Mouse (Mus musculus): ENCODE data around the gene Crmp1. TPM values are rescaled to one million over a fixed set of nuclear protein-coding genes. Genes with fewer than 3 reads are reported as not detected.

Gene Crmp1
- total and polyA plus RNA-seq, 2 experiments from 2014 or later, result 697 to 1,015 TPM

DNA sequence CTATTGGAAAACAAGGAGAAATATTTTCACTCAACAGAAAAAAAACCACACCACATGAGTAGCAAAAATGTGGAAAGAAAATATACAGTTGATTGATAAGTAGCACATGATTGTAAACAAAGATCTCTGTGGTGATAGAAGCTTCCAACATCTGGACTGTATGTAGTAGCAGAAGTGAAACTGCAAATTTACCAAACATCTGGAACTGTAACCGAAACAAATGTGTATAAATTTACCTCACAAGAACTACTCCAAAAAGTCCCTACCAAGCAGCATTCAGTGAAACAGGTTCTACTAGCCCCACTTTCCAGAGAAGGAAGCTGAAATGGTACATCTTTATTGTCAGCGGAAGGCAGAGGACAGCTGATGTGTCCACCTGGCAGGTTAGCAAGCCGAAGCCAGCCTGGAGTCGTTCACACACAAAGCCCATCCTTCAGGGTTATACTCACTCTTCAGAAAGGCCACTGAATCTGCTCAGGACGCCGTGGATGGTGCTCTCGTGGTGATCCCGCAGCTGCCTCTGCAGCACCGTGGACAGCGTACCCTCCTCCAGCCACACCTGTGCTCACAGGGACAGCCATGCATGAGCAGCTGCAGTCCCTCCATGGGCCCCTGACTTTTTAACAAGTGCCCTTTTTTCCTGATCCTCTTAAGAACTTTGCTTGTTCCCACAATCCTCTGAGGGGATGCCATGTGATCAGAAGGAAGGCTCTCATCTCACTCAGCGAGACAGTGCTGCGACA is 71.4 kb downstream of the Crmp1 start:
- no peak for TF ChIP-seq CTCF (IDR thresholded peaks at IDR 0.05; ENCODE audit: low read depth)
- Histone ChIP-seq H3K27ac (no peak overlapping the region), H3K9me3 (ENCODE audit: low read length) (0 out of 2 replicates have a peak, but pooled peaks cover 12% of the 10 kb centered on the region), H3K4me3 (ENCODE audit: low read length) (no peak overlapping the region), H3K4me1 (ENCODE audit: insufficient read depth, low read length) (no peaks in the 10 kb centered on the region), H3K36me3 (ENCODE audit: insufficient read depth, low read length) (peaks cover 10% of the 10 kb centered on the region; the same call in 1 of the 2 replicates), H3K27me3 (ENCODE audit: insufficient read depth, low read length) (no peaks in the 10 kb centered on the region), H3K9ac (replicated peaks; ENCODE audit: low read length) (no peak overlapping the region), H3K4me2 (ENCODE audit: low read depth, low read length) (no peak overlapping the region)
- WGBS, result 90% methylated on average over 12 of the region's 12 CpGs
- DNase-seq (ENCODE audit: low spot score) (no peak), ATAC-seq (no peak)

DNA sequence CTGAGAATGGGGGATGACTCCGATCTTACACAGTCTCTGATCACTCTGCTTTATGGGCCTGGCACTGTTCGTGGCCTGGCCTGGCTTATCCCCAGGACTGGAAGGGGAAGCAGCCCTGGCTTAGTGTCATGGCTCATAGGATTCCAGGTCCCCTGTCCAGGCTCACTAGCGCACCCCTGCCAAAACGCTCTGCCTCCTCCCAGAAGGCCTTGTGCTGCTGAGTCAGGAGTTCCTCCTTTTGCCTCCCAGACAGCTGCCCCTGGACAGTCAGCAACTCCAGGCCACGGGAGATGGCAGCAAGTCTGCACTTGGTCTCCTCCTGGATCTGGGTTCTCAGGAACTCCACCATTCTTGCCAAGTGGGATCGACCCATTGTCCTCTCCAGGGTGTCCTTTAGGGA is 77.0 kb downstream of the Crmp1 start:
- DNase-seq (ENCODE audit: low spot score) (no peak), ATAC-seq (no peak)
- H3K9ac ChIP-seq (replicated peaks; ENCODE audit: low read length), result no peak overlapping the region
- no peak for TF ChIP-seq CTCF (IDR thresholded peaks at IDR 0.05; ENCODE audit: low read depth)
- peaks cover 10% of the 10 kb centered on the region; the same call in 1 of the 2 replicates for H3K36me3 ChIP-seq (ENCODE audit: insufficient read depth, low read length)
- H3K4me1 ChIP-seq (ENCODE audit: insufficient read depth, low read length), result no peaks in the 10 kb centered on the region
- no peak overlapping the region for H3K27ac ChIP-seq
- H3K4me2 ChIP-seq (ENCODE audit: low read depth, low read length), result no peak overlapping the region
- 0 out of 2 replicates have a peak, but pooled peaks cover 12% of the 10 kb centered on the region for H3K9me3 ChIP-seq (ENCODE audit: low read length)
- no peak overlapping the region for H3K4me3 ChIP-seq (ENCODE audit: low read length)
- 87% methylated on average over 6 of the region's 6 CpGs for whole genome bisulfite sequencing
- H3K27me3 ChIP-seq (ENCODE audit: insufficient read depth, low read length), result no peaks in the 10 kb centered on the region

DNA sequence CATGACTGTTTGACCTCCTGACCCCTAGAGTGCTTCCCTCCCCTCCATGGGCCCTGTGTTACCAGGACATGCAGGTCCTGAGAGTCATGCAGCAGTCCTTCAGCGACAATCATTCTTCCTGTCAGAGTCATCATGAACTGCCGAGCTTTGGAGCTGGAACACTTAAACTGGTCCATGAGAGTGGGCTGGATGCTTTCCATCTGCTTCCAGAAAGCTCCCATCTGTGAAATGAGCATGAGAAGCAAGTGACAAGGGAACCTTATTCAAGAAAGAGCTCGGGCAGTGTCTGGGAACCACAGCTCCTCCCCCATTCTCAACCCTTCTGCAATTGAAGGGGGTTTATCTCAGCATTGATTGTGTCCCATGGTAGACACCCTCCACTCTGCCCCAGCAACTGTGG is 78.4 kb downstream of the Crmp1 start:
- WGBS, result 68% methylated on average over 3 of the region's 3 CpGs

DNA sequence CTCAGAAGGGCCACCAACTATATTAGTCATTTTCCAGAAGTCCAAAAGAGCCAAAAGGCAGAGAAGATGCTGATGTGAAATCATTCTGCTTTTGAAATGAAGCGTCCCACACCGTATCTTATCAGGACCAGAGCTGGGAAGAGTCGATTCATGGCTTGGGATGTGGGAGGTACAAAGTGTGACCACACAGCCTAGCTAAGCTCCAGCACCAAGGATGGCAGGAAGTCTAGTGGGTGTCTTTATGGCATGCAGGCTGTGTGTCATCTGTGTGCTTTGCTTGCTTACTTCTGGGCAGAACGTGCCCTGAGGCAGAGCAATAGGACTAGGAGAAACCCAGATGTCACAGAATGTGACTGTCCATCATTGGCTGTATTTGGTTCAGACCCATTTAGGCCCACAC is 79.0 kb downstream of the Crmp1 start:
- ATAC-seq, result no peak
- Histone ChIP-seq H3K4me1 (ENCODE audit: insufficient read depth, low read length) (no peaks in the 10 kb centered on the region), H3K27ac (no peak overlapping the region), H3K4me3 (ENCODE audit: low read length) (no peak overlapping the region), H3K9me3 (ENCODE audit: low read length) (0 out of 2 replicates have a peak, but pooled peaks cover 1% of the 10 kb centered on the region), H3K27me3 (ENCODE audit: insufficient read depth, low read length) (no peaks in the 10 kb centered on the region), H3K36me3 (ENCODE audit: insufficient read depth, low read length) (peaks cover under 1% of the 10 kb centered on the region; the same call in 1 of the 2 replicates), H3K4me2 (ENCODE audit: low read depth, low read length) (no peak overlapping the region), H3K9ac (replicated peaks; ENCODE audit: low read length) (no peak overlapping the region)
- TF ChIP-seq CTCF (IDR thresholded peaks at IDR 0.05; ENCODE audit: low read depth), result no peak
- 96% methylated on average over 4 of the region's 4 CpGs for WGBS
- DNase-seq (ENCODE audit: low spot score), result no peak

More for the DNA sequence above, 78.4 kb downstream of the Crmp1 start:
- Histone ChIP-seq H3K36me3 (ENCODE audit: insufficient read depth, low read length) (peaks cover 6% of the 10 kb centered on the region; the same call in 1 of the 2 replicates), H3K27me3 (ENCODE audit: insufficient read depth, low read length) (no peaks in the 10 kb centered on the region), H3K27ac (no peak overlapping the region), H3K9ac (replicated peaks; ENCODE audit: low read length) (no peak overlapping the region), H3K4me1 (ENCODE audit: insufficient read depth, low read length) (no peaks in the 10 kb centered on the region), H3K9me3 (ENCODE audit: low read length) (0 out of 2 replicates have a peak, but pooled peaks cover 7% of the 10 kb centered on the region), H3K4me3 (ENCODE audit: low read length) (no peak overlapping the region), H3K4me2 (ENCODE audit: low read depth, low read length) (no peak overlapping the region)
- TF ChIP-seq CTCF (IDR thresholded peaks at IDR 0.05; ENCODE audit: low read depth), result no peak
- DNase-seq (ENCODE audit: low spot score) (no peak), ATAC-seq (no peak)

DNA sequence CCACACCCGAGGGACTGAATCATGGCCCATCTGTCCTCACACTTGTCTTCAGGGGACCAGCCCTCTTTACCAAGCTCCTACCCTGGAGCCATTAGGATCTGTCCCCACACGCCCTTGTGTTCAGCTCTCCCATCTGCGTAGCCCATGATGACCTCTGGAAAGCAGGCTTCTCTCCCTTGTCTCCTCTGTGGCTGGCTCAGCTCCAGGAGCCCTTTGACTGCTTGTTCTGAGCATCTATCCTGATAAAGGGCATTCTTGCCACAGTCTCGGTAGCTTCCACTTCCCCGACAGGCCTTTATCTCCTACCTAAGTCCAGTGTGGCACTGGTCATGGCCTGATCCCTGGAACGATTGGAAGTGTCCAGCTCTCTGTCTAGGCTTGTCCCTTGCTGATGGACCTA is 84.9 kb downstream of the Crmp1 start:
- Histone ChIP-seq H3K27me3 (ENCODE audit: insufficient read depth, low read length) (no peaks in the 10 kb centered on the region), H3K4me1 (ENCODE audit: insufficient read depth, low read length) (no peaks in the 10 kb centered on the region), H3K27ac (no peak overlapping the region), H3K9ac (replicated peaks; ENCODE audit: low read length) (no peak overlapping the region), H3K36me3 (ENCODE audit: insufficient read depth, low read length) (no peaks in the 10 kb centered on the region), H3K9me3 (ENCODE audit: low read length) (no peaks in the 10 kb centered on the region), H3K4me3 (ENCODE audit: low read length) (no peak overlapping the region), H3K4me2 (ENCODE audit: low read depth, low read length) (no peak overlapping the region)
- TF ChIP-seq CTCF (IDR thresholded peaks at IDR 0.05; ENCODE audit: low read depth), result no peak
- no peak for DNase-seq (ENCODE audit: low spot score)
- ATAC-seq, result no peak
- 82% methylated on average over 6 of the region's 6 CpGs for WGBS

DNA sequence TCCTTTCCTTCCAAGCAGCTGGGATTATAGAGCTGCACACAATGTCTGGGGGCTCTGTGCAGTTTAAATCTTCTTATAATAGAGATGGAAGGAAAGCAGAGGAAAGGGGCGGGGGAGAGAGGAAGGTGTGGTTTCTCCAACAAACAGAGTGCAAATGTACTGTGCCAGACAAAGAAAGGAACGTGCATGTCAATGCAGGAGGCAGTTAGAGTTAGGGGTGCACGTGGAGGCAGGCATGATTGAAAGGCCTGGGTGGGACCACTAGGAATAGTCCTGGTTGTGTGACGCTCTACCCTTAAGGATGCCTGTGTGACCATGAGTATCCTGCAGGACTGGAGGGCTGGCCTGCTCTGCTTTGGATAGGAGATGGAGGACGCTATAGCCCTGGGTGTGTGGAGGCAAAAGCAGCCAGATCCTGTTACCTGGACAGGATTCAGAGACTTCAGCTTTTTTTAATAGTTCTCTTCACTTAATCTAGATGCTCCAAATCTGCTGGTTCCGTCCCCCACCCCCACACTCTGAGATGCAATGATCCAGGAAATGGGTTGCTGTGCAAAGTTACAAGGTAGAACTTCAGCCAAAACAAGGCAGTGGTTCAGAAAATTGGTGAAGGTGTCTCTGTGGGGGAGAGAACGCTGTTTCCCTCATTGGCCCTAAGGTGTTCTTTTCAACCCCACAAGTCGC is 88.9 kb downstream of the Crmp1 start:
- ATAC-seq (no peak), DNase-seq (ENCODE audit: low spot score) (no peak)
- no peak overlapping the region for H3K9ac ChIP-seq (replicated peaks; ENCODE audit: low read length)
- no peaks in the 10 kb centered on the region for H3K4me1 ChIP-seq (ENCODE audit: insufficient read depth, low read length)
- H3K4me2 ChIP-seq (ENCODE audit: low read depth, low read length), result no peak overlapping the region
- no peaks in the 10 kb centered on the region for H3K9me3 ChIP-seq (ENCODE audit: low read length)
- H3K27ac ChIP-seq, result no peak overlapping the region
- 82% methylated on average over 8 of the region's 8 CpGs for WGBS
- H3K4me3 ChIP-seq (ENCODE audit: low read length), result no peak overlapping the region
- H3K27me3 ChIP-seq (ENCODE audit: insufficient read depth, low read length), result no peaks in the 10 kb centered on the region
- TF ChIP-seq CTCF (IDR thresholded peaks at IDR 0.05; ENCODE audit: low read depth), result no peak
- no peaks in the 10 kb centered on the region for H3K36me3 ChIP-seq (ENCODE audit: insufficient read depth, low read length)

DNA sequence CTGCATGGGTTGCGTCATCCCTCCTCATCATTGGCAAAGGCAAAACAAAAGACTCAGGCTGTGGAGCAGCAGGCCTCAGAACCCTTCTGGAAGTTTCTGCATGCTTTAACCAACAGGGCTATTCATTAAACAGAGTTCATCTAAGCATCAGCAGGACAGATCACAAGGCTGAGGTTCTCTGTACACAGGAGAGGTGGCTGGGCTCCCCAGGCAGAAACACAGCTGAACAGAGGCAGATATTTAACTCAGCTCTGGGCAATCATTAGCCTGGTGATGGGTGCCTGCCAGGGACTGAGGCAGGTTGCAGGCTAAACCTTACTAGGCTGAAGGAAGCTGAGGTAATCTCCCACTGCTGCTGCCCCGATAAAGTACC is 89.4 kb downstream of the Crmp1 start:
- DNase-seq (ENCODE audit: low spot score) (no peak), ATAC-seq (no peak)
- H3K4me3 ChIP-seq (ENCODE audit: low read length), result no peak overlapping the region
- no peak overlapping the region for H3K4me2 ChIP-seq (ENCODE audit: low read depth, low read length)
- no peaks in the 10 kb centered on the region for H3K27me3 ChIP-seq (ENCODE audit: insufficient read depth, low read length)
- no peak overlapping the region for H3K9ac ChIP-seq (replicated peaks; ENCODE audit: low read length)
- no peaks in the 10 kb centered on the region for H3K4me1 ChIP-seq (ENCODE audit: insufficient read depth, low read length)
- H3K27ac ChIP-seq, result no peak overlapping the region
- WGBS, result 92% methylated on average over 2 of the region's 2 CpGs
- H3K9me3 ChIP-seq (ENCODE audit: low read length), result no peaks in the 10 kb centered on the region
- no peak for TF ChIP-seq CTCF (IDR thresholded peaks at IDR 0.05; ENCODE audit: low read depth)
- H3K36me3 ChIP-seq (ENCODE audit: insufficient read depth, low read length), result no peaks in the 10 kb centered on the region

Data from hindbrain, postnatal 0 days (tissue).